Mouse (Mus musculus): Measurements from ENCODE around the gene Snapc5. TPM values are rescaled to one million over a fixed set of nuclear protein-coding genes. Genes with fewer than 3 reads are reported as not detected.
"Not testable (repeated sequence)": the region's sequence is repeated elsewhere in the genome, so short reads cannot be mapped to it uniquely, and the experiment has no call there.

The Snapc5 gene
- polyA plus RNA-seq (2014; fragmentation: Nextera tagmentation; extraction: Ambion mirVana), result 27.2 and 28.8 TPM in 2 replicates

- Histone ChIP-seq H3K4me3 (ENCODE audit: low read depth, low read length) (peak within 1 kb of the TSS; percentile 54), H3K27me3 (ENCODE audit: control insufficient read depth, insufficient read depth, low read length) (no peaks in the 10 kb centered on the region), H3K36me3 (ENCODE audit: control insufficient read depth, insufficient read depth, low read length) (peaks cover 27% of the 10 kb centered on the region), H3K9me3 (ENCODE audit: control insufficient read depth, low read length) (no peaks in the 10 kb centered on the region), H3K4me2 (ENCODE audit: low read depth, severe bottlenecking) (peak within 1 kb of the TSS; percentile 63), H3K27ac (replicated peaks; ENCODE audit: low read depth, low read length) (peak within 1 kb of the TSS; percentile 54; the same call in 1 of the 2 replicates), H3K9ac (ENCODE audit: low read length) (peak within 1 kb of the TSS; percentile 60), H3K4me1 (ENCODE audit: control insufficient read depth, insufficient read depth, low read length) (peaks cover 9% of the 10 kb centered on the region; the same call in 1 of the 2 replicates)
- under 1% methylated on average over 35 of the region's 35 CpGs for WGBS
- DNase-seq (ENCODE audit: low spot score), result peak; percentile 93
- peak; percentile 92 for ATAC-seq (ENCODE audit: insufficient number of reproducible peaks, low FRiP score, low TSS enrichment, low read depth)
Measured at GRCm38 (mm10) chr9:64178974-64179646, at the start of gene Snapc5. TSS of gene Snapc5 (plus strand) at chr9:64179274.

- Histone ChIP-seq H3K27me3 (ENCODE audit: control insufficient read depth, insufficient read depth, low read length) (no peaks in the 10 kb centered on the region), H3K27ac (replicated peaks; ENCODE audit: low read depth, low read length) (no peak overlapping the region), H3K9ac (ENCODE audit: low read length) (no peak overlapping the region), H3K4me3 (ENCODE audit: low read depth, low read length) (no peak overlapping the region), H3K36me3 (ENCODE audit: control insufficient read depth, insufficient read depth, low read length) (no peaks in the 10 kb centered on the region), H3K4me2 (ENCODE audit: low read depth, severe bottlenecking) (no peak overlapping the region), H3K9me3 (ENCODE audit: control insufficient read depth, low read length) (no peaks in the 10 kb centered on the region), H3K4me1 (ENCODE audit: control insufficient read depth, insufficient read depth, low read length) (no peaks in the 10 kb centered on the region)
- DNase-seq (ENCODE audit: low spot score), result no peak
- ATAC-seq (ENCODE audit: insufficient number of reproducible peaks, low FRiP score, low TSS enrichment, low read depth), result no peak
- 88% methylated on average over 6 of the region's 6 CpGs for WGBS
Measured at GRCm38 (mm10) chr9:64131623-64132022, 47.5 kb upstream of the Snapc5 start.

GRCm38 (mm10) chr9:64138896-64139295 is 40.2 kb upstream of the Snapc5 start:
- H3K27me3 ChIP-seq (ENCODE audit: control insufficient read depth, insufficient read depth, low read length); H3K4me1 ChIP-seq (ENCODE audit: control insufficient read depth, insufficient read depth, low read length); ATAC-seq (ENCODE audit: insufficient number of reproducible peaks, low FRiP score, low TSS enrichment, low read depth); H3K27ac ChIP-seq (replicated peaks; ENCODE audit: low read depth, low read length); H3K4me3 ChIP-seq (ENCODE audit: low read depth, low read length); H3K9ac ChIP-seq (ENCODE audit: low read length); H3K9me3 ChIP-seq (ENCODE audit: control insufficient read depth, low read length); H3K4me2 ChIP-seq (ENCODE audit: low read depth, severe bottlenecking): not testable (repeated sequence)
- H3K36me3 ChIP-seq (ENCODE audit: control insufficient read depth, insufficient read depth, low read length), result peaks cover 14% of the 10 kb centered on the region
- WGBS, result 8% methylated on average over 6 of the region's 6 CpGs
- peak; percentile 72 for DNase-seq (ENCODE audit: low spot score)

GRCm38 (mm10) chr9:64139879-64140278 is 39.2 kb upstream of the Snapc5 start:
- no peaks in the 10 kb centered on the region for H3K9me3 ChIP-seq (ENCODE audit: control insufficient read depth, low read length)
- no peak overlapping the region for H3K4me3 ChIP-seq (ENCODE audit: low read depth, low read length)
- no peak for DNase-seq (ENCODE audit: low spot score)
- H3K27me3 ChIP-seq (ENCODE audit: control insufficient read depth, insufficient read depth, low read length), result no peaks in the 10 kb centered on the region
- peaks cover 14% of the 10 kb centered on the region for H3K36me3 ChIP-seq (ENCODE audit: control insufficient read depth, insufficient read depth, low read length)
- H3K4me2 ChIP-seq (ENCODE audit: low read depth, severe bottlenecking), result no peak overlapping the region
- 94% methylated on average over 9 of the region's 9 CpGs for WGBS
- H3K27ac ChIP-seq (replicated peaks; ENCODE audit: low read depth, low read length), result no peak overlapping the region
- no peaks in the 10 kb centered on the region for H3K4me1 ChIP-seq (ENCODE audit: control insufficient read depth, insufficient read depth, low read length)
- no peak for ATAC-seq (ENCODE audit: insufficient number of reproducible peaks, low FRiP score, low TSS enrichment, low read depth)
- no peak overlapping the region for H3K9ac ChIP-seq (ENCODE audit: low read length)

GRCm38 (mm10) chr9:64156641-64157040 is 22.4 kb upstream of the Snapc5 start:
- Histone ChIP-seq H3K9me3 (ENCODE audit: control insufficient read depth, low read length) (no peaks in the 10 kb centered on the region), H3K36me3 (ENCODE audit: control insufficient read depth, insufficient read depth, low read length) (peaks cover 26% of the 10 kb centered on the region), H3K4me1 (ENCODE audit: control insufficient read depth, insufficient read depth, low read length) (no peaks in the 10 kb centered on the region), H3K27me3 (ENCODE audit: control insufficient read depth, insufficient read depth, low read length) (no peaks in the 10 kb centered on the region), H3K9ac (ENCODE audit: low read length) (no peak overlapping the region), H3K4me3 (ENCODE audit: low read depth, low read length) (no peak overlapping the region), H3K4me2 (ENCODE audit: low read depth, severe bottlenecking) (no peak overlapping the region), H3K27ac (replicated peaks; ENCODE audit: low read depth, low read length) (no peak overlapping the region)
- DNase-seq (ENCODE audit: low spot score) (no peak), ATAC-seq (ENCODE audit: insufficient number of reproducible peaks, low FRiP score, low TSS enrichment, low read depth) (no peak)
- WGBS, result 90% methylated on average over 1 of the region's 1 CpGs

- H3K27ac ChIP-seq (replicated peaks; ENCODE audit: low read depth, low read length), result no peak overlapping the region
- H3K9ac ChIP-seq (ENCODE audit: low read length), result no peak overlapping the region
- H3K27me3 ChIP-seq (ENCODE audit: control insufficient read depth, insufficient read depth, low read length), result no peaks in the 10 kb centered on the region
- H3K9me3 ChIP-seq (ENCODE audit: control insufficient read depth, low read length), result no peaks in the 10 kb centered on the region
- no peaks in the 10 kb centered on the region for H3K4me1 ChIP-seq (ENCODE audit: control insufficient read depth, insufficient read depth, low read length)
- DNase-seq (ENCODE audit: low spot score) (no peak), ATAC-seq (ENCODE audit: insufficient number of reproducible peaks, low FRiP score, low TSS enrichment, low read depth) (no peak)
- H3K4me2 ChIP-seq (ENCODE audit: low read depth, severe bottlenecking), result no peak overlapping the region
- H3K4me3 ChIP-seq (ENCODE audit: low read depth, low read length), result no peak overlapping the region
- H3K36me3 ChIP-seq (ENCODE audit: control insufficient read depth, insufficient read depth, low read length), result peaks cover 22% of the 10 kb centered on the region
- WGBS, result 93% methylated on average over 5 of the region's 5 CpGs
Measured at GRCm38 (mm10) chr9:64160471-64160870, 18.6 kb upstream of the Snapc5 start.

- H3K4me2 ChIP-seq (ENCODE audit: low read depth, severe bottlenecking); H3K4me1 ChIP-seq (ENCODE audit: control insufficient read depth, insufficient read depth, low read length); H3K9ac ChIP-seq (ENCODE audit: low read length); H3K4me3 ChIP-seq (ENCODE audit: low read depth, low read length); H3K27me3 ChIP-seq (ENCODE audit: control insufficient read depth, insufficient read depth, low read length); H3K36me3 ChIP-seq (ENCODE audit: control insufficient read depth, insufficient read depth, low read length); H3K27ac ChIP-seq (replicated peaks; ENCODE audit: low read depth, low read length); H3K9me3 ChIP-seq (ENCODE audit: control insufficient read depth, low read length); ATAC-seq (ENCODE audit: insufficient number of reproducible peaks, low FRiP score, low TSS enrichment, low read depth); DNase-seq (ENCODE audit: low spot score): not testable (repeated sequence)
- WGBS, result 81% methylated on average over 3 of the region's 3 CpGs
Measured at GRCm38 (mm10) chr9:64169967-64170366, 9.1 kb upstream of the Snapc5 start.

GRCm38 (mm10) chr9:64172145-64172815 is 6.8 kb upstream of the Snapc5 start:
- no peak for ATAC-seq (ENCODE audit: insufficient number of reproducible peaks, low FRiP score, low TSS enrichment, low read depth)
- Histone ChIP-seq H3K4me1 (ENCODE audit: control insufficient read depth, insufficient read depth, low read length) (peaks cover 3% of the 10 kb centered on the region; the same call in 1 of the 2 replicates), H3K27me3 (ENCODE audit: control insufficient read depth, insufficient read depth, low read length) (no peaks in the 10 kb centered on the region), H3K36me3 (ENCODE audit: control insufficient read depth, insufficient read depth, low read length) (peaks cover 20% of the 10 kb centered on the region), H3K4me2 (ENCODE audit: low read depth, severe bottlenecking) (peak overlapping the region; percentile 82), H3K9ac (ENCODE audit: low read length) (peak overlapping the region; percentile 89), H3K4me3 (ENCODE audit: low read depth, low read length) (peak overlapping the region; percentile 97), H3K9me3 (ENCODE audit: control insufficient read depth, low read length) (no peaks in the 10 kb centered on the region), H3K27ac (replicated peaks; ENCODE audit: low read depth, low read length) (peak overlapping the region; percentile 91)
- no peak for DNase-seq (ENCODE audit: low spot score)
- 4% methylated on average over 18 of the region's 18 CpGs for WGBS
